Mouse (Mus musculus) left cerebral cortex, adult 2 months (tissue): ENCODE measurements around the gene Slc25a27. TPM values are rescaled to one million over a fixed set of nuclear protein-coding genes. Genes with fewer than 3 reads are reported as not detected.
A peak's percentile ranks its signal among the peaks of the same experiment; 100 is the strongest.

Source experiments
- DNase-seq, 2 experiments: peaks; one replicate each; pipeline ENCODE4 v3.0.0; 2021 to 2022; ENCODE audit warnings: low spot score in 2 of 2, mixed read lengths in 1 of 2; ENCODE audit errors: extremely low spot score in 1 of 2
- H3K27ac ChIP-seq: fragments of 200-600 bp; 2 replicates; pipeline ENCODE4 v1.8.1; 2022
- H3K4me3 ChIP-seq: fragments of 200-600 bp; 2 replicates; pipeline ENCODE4 v1.8.1; 2022
- CTCF ChIP-seq: fragments of 200-600 bp; IDR thresholded peaks from 2 replicates; pipeline ENCODE4 v1.8.1; 2022; ENCODE audit warnings: antibody characterized with exemption, mild to moderate bottlenecking, moderate library complexity
- intact Hi-C: fragments of 180-260 bp; cut with DNase I; formaldehyde crosslinking; loops from one replicate; pipeline ENCODE4 v1.15.1; 2025
- total RNA-seq, 2 experiments: library from RNA; stranded (reverse); gene quantifications; 2 replicates each; pipeline ENCODE4 v1.2.3; 2021

Slc25a27 gene
- total RNA-seq, 2 experiments from 2014 or later: 47.9 to 51.3 TPM

GRCm38 (mm10) chr17:43606704-43607103 is 60.3 kb downstream of the Slc25a27 start:
- TF ChIP-seq CTCF: peak; percentile 89
- H3K4me3 ChIP-seq: no peak overlapping the region
- intact Hi-C loops: loop anchor here (1.0 kb wide), 1 partner anchor 88 kb away; no protein-coding TSS in a partner anchor
- H3K27ac ChIP-seq: no peak overlapping the region
- peak; percentile 58 to 79 for DNase-seq

- no peak for DNase-seq
- H3K27ac ChIP-seq: no peak overlapping the region
- intact Hi-C loops: no loop called here
- no peak for TF ChIP-seq CTCF
- H3K4me3 ChIP-seq: no peak overlapping the region
Observed at GRCm38 (mm10) chr17:43598706-43599105, 68.3 kb downstream of the Slc25a27 start.

GRCm38 (mm10) chr17:43597742-43598141 is 69.3 kb downstream of the Slc25a27 start:
- no peak overlapping the region for H3K4me3 ChIP-seq
- intact Hi-C loops: no loop called here
- H3K27ac ChIP-seq: no peak overlapping the region
- DNase-seq: no peak
- TF ChIP-seq CTCF: peak; percentile 18

GRCm38 (mm10) chr17:43592296-43593291 is 74.4 kb downstream of the Slc25a27 start:
- H3K27ac ChIP-seq: no peak overlapping the region
- no peak for TF ChIP-seq CTCF
- peak in 1 of 2 experiments; percentile 18 for DNase-seq
- intact Hi-C loops: no loop called here
- no peak overlapping the region for H3K4me3 ChIP-seq

Other genes with a start within 250 kb of the Slc25a27 start
- gene Mep1a, start 164.4 kb downstream of the Slc25a27 start, total RNA-seq: not detected
- under 1 TPM; 0.26 to 0.27 TPM for gene Ankrd66, start 123.6 kb downstream of the Slc25a27 start, total RNA-seq
- gene Pla2g7, start 99.1 kb downstream of the Slc25a27 start, total RNA-seq: 10 to 100 TPM; 80.9 to 84.9 TPM
- under 1 TPM; 0.48 to 0.94 TPM for gene Tdrd6, start 36.9 kb downstream of the Slc25a27 start, total RNA-seq
- 1 to 10 TPM; 2.0 to 3.6 TPM for gene Cyp39a1, start 211 bp upstream of the Slc25a27 start, total RNA-seq
- gene Rcan2, start 134.1 kb upstream of the Slc25a27 start, total RNA-seq: 100 to 1,000 TPM; 176 to 182 TPM